Mouse (Mus musculus): ENCODE measurements around the gene Tmem245. TPM values are rescaled to one million over a fixed set of nuclear protein-coding genes. Genes with fewer than 3 reads are reported as not detected.

Tmem245 gene
- polyA plus RNA-seq, 1 experiment from 2014 or later = 8.9 TPM

DNA sequence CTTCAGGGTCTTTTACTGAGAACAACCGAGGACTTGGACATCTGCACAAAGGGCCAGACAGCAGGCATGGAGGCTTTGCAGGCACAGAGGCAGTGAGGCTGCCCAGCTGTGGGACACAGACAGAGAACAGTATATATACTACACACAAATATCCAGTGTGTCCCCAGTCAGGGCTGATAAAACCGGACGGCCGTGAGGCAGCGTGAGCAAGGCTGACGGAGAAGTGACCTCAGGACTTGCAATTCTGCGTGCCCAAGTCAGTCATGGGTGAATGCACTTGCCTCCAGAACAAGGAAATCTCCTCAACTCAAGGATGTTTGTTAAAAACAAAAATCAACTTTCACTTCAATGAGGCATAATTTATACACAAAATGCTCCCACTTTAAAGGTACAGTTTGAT lies 115.2 kb downstream of the Tmem245 start:
- WGBS = 89% methylated on average over 7 of the region's 7 CpGs
- Histone ChIP-seq H3K9ac (replicated peaks) (no peak overlapping the region), H3K4me3 (no peak overlapping the region), H3K9me3 (no peaks in the 10 kb centered on the region), H3K4me2 (replicated peaks) (no peak overlapping the region), H3K27me3 (no peaks in the 10 kb centered on the region), H3K36me3 (peaks cover 30% of the 10 kb centered on the region), H3K27ac (replicated peaks) (no peak overlapping the region), H3K4me1 (peaks cover 10% of the 10 kb centered on the region)
- no peak for ATAC-seq (replicated peaks)

DNA sequence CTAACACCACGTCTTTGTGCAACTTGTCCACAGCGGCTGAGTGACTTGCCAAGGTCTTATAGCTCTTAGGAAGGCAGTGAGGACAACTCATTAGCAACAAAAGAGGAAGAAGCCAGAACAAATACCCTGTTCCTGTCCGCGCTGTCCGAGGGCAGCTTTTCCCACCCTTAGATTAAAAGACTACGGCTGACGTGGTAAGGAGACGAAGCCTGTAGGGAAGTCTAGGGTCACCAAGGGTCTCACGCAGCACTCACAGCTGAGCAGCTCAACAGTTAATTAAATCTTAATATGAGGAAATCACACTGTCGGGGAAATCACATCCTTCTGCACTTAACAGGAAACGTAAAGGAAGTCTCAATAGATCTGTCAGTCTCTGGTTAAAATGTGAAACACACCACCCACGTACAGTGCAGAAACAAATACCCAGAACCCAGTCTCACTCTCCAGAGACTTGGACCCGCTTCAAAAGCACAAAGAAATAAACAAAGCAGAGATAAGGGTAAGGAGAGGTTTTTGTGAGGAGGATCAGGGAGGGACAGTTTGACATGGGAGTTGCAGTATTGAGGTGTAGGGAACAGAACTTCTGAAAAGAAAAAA lies 116.1 kb downstream of the Tmem245 start:
- no peaks in the 10 kb centered on the region for H3K27me3 ChIP-seq
- no peak overlapping the region for H3K9ac ChIP-seq (replicated peaks)
- peaks cover 10% of the 10 kb centered on the region for H3K4me1 ChIP-seq
- ATAC-seq (replicated peaks) = no peak
- WGBS = 62% methylated on average over 13 of the region's 13 CpGs
- H3K36me3 ChIP-seq = peaks cover 28% of the 10 kb centered on the region
- H3K27ac ChIP-seq (replicated peaks) = no peak overlapping the region
- no peaks in the 10 kb centered on the region for H3K9me3 ChIP-seq
- no peak overlapping the region for H3K4me3 ChIP-seq
- H3K4me2 ChIP-seq (replicated peaks) = no peak overlapping the region

DNA sequence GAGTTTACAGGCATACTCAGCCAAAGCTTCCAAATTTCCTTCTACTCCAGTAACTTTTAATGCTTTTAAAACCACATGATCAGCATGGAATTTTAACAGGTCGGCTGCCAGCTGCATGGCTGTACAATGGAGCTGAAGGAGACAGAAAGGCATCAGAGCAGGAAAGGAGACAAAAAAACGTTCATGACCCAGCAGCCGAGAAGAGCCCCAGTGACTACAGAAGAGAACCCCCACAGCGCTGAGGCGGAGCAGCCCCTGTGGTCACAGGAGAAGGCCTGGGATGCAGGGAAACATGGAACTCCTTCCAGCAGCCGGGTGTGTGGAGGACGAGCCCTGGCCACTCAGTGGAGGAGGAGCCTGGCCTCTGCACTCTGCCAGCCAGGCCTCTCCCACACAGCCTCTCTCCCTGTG lies 117.7 kb downstream of the Tmem245 start:
- Histone ChIP-seq H3K36me3 (peaks cover 25% of the 10 kb centered on the region), H3K4me2 (replicated peaks) (no peak overlapping the region), H3K9me3 (no peaks in the 10 kb centered on the region), H3K9ac (replicated peaks) (no peak overlapping the region), H3K4me3 (no peak overlapping the region), H3K27me3 (no peaks in the 10 kb centered on the region), H3K27ac (replicated peaks) (peak overlapping the region; percentile 62), H3K4me1 (peaks cover 10% of the 10 kb centered on the region)
- ATAC-seq (replicated peaks) = peak; percentile 91
- 28% methylated on average over 7 of the region's 7 CpGs for WGBS

DNA sequence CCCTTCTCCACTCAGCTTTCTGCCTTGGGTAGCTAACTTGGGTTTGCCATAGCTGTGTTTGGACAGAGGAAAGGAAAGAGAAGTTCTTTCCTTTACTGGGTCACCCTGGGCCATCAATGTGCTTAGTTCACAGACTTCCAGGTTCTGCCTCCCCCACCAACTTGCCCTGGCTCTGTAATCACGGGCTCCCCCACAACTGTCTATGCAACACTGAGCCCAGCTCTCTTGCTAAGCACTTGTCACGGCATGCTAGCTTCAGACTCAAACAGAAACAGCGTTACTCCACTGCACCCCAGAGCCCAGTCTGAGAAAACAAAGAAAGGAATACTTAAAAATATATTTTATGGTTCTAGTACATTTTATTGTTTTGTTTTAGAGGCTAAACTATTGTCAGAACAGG lies 118.3 kb downstream of the Tmem245 start:
- no peak overlapping the region for H3K9ac ChIP-seq (replicated peaks)
- H3K36me3 ChIP-seq = peaks cover 22% of the 10 kb centered on the region
- peak; percentile 50 for ATAC-seq (replicated peaks)
- peaks cover 10% of the 10 kb centered on the region for H3K4me1 ChIP-seq
- peak overlapping the region; percentile 62; the same call in 1 of the 2 replicates for H3K27ac ChIP-seq (replicated peaks)
- no peaks in the 10 kb centered on the region for H3K9me3 ChIP-seq
- H3K4me3 ChIP-seq = no peak overlapping the region
- H3K4me2 ChIP-seq (replicated peaks) = no peak overlapping the region
- no peaks in the 10 kb centered on the region for H3K27me3 ChIP-seq
- 57% methylated on average over 3 of the region's 3 CpGs for WGBS

DNA sequence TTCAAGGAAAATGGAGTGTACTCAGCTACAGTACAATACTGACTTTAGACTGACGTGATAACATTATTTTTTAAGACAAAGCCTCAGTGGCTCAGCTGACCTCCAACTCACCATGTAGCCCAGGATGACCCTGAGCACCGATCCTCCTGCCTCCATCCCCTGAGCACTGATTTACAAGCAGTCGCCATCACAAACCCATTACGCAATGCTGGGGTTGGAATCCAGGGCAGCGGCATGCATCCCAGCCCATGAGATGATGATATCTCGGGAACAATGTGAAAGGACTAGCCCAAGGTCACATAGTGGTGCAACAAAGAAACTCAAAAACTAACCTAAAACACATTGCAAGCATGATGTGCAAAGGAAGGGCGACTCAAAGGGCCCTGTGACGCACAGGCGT lies 123.0 kb downstream of the Tmem245 start:
- WGBS = 93% methylated on average over 9 of the region's 9 CpGs
- no peaks in the 10 kb centered on the region for H3K9me3 ChIP-seq
- ATAC-seq (replicated peaks) = no peak

DNA sequence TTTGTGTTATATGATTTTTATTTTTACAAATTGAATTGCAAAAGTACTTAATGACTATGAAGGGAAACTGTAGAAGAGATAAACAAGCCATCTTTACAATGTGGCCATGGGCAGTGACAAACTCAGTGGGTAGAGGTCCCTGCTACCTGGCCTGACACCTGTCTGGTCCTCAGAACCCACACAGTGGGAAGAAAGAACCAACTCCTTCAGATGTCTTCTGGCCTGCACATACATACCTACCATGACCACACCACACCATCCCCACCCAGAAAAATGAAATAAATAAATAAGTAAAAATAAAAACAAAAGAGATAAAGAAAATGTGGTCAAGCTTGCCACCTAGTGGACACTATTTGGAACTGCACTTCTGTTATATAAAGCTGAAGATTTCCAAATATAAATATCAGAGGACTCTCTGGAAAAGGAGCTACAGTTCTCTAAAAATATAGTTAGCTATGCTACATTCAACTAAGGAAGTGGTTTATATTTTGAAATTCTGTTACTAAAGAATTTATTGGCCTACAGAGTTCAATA lies 127.2 kb downstream of the Tmem245 start:
- H3K27ac ChIP-seq (replicated peaks) = no peak overlapping the region
- no peaks in the 10 kb centered on the region for H3K9me3 ChIP-seq
- H3K4me1 ChIP-seq = no peaks in the 10 kb centered on the region
- H3K36me3 ChIP-seq = no peaks in the 10 kb centered on the region
- H3K4me3 ChIP-seq = no peak overlapping the region
- H3K4me2 ChIP-seq (replicated peaks) = no peak overlapping the region
- H3K9ac ChIP-seq (replicated peaks) = no peak overlapping the region
- no peaks in the 10 kb centered on the region for H3K27me3 ChIP-seq
- ATAC-seq (replicated peaks) = no peak

More for the DNA sequence above, 123.0 kb downstream of the Tmem245 start:
- Histone ChIP-seq H3K4me3 (no peak overlapping the region), H3K27ac (replicated peaks) (no peak overlapping the region), H3K36me3 (peaks cover 8% of the 10 kb centered on the region), H3K27me3 (no peaks in the 10 kb centered on the region), H3K4me2 (replicated peaks) (no peak overlapping the region), H3K9ac (replicated peaks) (no peak overlapping the region), H3K4me1 (0 out of 2 replicates have a peak, but pooled peaks cover 4% of the 10 kb centered on the region)

MicroRNAs within 50 kb of the gene (microRNA counts, 519-probe panel; counts per million panel counts)
- microRNA mmu-miR-32 = 3,132 counts per million, percentile 75 among the panel's probes with 10 or more counts

Small RNAs within 50 kb of the gene (microRNA-seq; reads per million reads assigned to microRNA genes)
- 240 reads per million, percentile 65 among the genes with 10 or more reads in this experiment for gene Mir32

Other genes starting within 250 kb of the Tmem245 start
- gene Gm26657, start 207.4 kb downstream of the Tmem245 start, polyA plus RNA-seq (2015; fragmentation: Nextera tagmentation; extraction: Ambion mirVana) = not detected in 2 replicates
- not detected in 2 replicates for gene Actl7b, start 206.0 kb downstream of the Tmem245 start, polyA plus RNA-seq (2015; fragmentation: Nextera tagmentation; extraction: Ambion mirVana)
- gene Actl7a, start 204.0 kb downstream of the Tmem245 start, polyA plus RNA-seq (2015; fragmentation: Nextera tagmentation; extraction: Ambion mirVana) = not detected in 2 replicates
- gene Elp1, start 145.1 kb downstream of the Tmem245 start, polyA plus RNA-seq (2015; fragmentation: Nextera tagmentation; extraction: Ambion mirVana) = 55.8 and 56.3 TPM in 2 replicates
- gene Fam206a, start 145.1 kb downstream of the Tmem245 start, polyA plus RNA-seq (2015; fragmentation: Nextera tagmentation; extraction: Ambion mirVana) = 14.5 and 15.4 TPM in 2 replicates
- gene Ctnnal1, start 82.2 kb downstream of the Tmem245 start, polyA plus RNA-seq (2015; fragmentation: Nextera tagmentation; extraction: Ambion mirVana) = 10.8 and 11.0 TPM in 2 replicates
- gene Frrs1l, start 43.0 kb upstream of the Tmem245 start, polyA plus RNA-seq (2015; fragmentation: Nextera tagmentation; extraction: Ambion mirVana) = 20.3 and 23.5 TPM in 2 replicates
- gene Epb41l4b, start 196.0 kb upstream of the Tmem245 start, polyA plus RNA-seq (2015; fragmentation: Nextera tagmentation; extraction: Ambion mirVana) = 0.69 and 0.77 TPM in 2 replicates